Mouse (Mus musculus) c-Kit-positive CD71-positive TER-119-positive erythroid progenitor cells, embryonic 14.5 days (primary cell): ENCODE results near the gene Ruvbl2.
"Not testable (repeated sequence)": the region's sequence is repeated elsewhere in the genome, so short reads cannot be mapped to it uniquely, and the experiment has no call there.

ENCODE experiments used
- DNase-seq: peaks from one replicate; pipeline ENCODE4 v3.0.0-alpha.2; 2013; ENCODE audit warnings: low spot score

The Ruvbl2 gene

GRCm38 (mm10) chr7:45396787-45397186 is 41.1 kb downstream of the Ruvbl2 start:
- no peak for DNase-seq

DNA sequence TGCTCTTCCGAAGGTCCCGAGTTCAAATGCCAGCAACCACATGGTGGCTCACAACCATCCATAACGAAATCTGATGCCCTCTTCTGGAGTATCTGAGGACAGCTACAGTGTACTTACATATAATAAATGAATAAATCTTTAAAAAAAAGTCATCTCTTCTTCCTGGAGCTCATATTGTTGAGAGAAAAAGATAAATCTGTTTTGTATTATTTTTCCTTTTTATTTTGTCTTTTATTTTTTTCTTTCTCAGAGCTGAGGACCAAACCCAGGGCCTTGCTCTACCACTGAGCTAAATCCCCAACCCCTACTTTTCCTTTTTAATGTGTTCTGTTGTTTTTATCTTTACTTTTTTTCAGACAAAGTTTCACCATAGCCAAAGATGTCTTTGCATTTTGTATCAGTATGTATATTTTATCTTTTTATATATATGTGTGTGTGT is 41.5 kb downstream of the Ruvbl2 start:
- not testable (repeated sequence) for DNase-seq

DNA sequence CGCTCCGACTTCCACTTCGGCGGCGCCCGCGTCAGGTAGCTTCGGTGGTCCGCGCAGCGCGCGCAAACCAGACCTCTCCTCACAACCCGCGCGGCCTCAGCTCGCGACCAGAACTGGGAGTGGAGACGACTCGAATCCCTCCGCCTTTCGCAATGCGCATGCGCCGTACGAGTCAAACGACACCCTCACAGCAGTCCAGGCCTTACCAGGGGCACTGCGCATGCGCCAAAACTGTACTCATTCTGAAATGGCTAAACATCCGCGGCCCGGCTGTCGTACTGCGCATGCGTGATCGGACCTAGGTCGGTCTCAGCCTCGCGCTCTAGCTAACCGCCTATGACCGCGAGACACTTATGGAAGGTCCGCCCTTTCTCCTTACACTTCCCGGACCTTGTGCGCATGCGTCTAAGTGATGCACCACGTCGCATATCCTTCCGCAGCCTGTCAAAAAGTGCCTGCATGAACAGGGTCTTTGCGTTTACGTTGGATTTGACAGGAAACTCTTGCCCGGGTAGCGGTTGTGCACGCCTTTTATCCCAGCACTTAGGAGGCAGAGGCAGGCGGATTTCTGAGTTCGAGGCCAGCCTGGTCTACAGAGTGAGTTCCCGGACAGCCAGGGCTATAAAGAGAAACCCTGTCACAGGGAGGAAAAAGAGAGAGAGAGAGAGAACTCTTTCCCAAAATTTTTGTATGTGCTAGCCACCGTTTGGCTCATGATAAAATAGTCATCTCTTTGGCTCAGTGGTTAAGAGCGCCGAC is 42.1 kb downstream of the Ruvbl2 start, which contains the start of gene Snrnp70:
Gene Snrnp70, minus strand, starts transcription at position 165 of the 759 bp plus-strand sequence.
- peak; percentile 100 for DNase-seq

DNA sequence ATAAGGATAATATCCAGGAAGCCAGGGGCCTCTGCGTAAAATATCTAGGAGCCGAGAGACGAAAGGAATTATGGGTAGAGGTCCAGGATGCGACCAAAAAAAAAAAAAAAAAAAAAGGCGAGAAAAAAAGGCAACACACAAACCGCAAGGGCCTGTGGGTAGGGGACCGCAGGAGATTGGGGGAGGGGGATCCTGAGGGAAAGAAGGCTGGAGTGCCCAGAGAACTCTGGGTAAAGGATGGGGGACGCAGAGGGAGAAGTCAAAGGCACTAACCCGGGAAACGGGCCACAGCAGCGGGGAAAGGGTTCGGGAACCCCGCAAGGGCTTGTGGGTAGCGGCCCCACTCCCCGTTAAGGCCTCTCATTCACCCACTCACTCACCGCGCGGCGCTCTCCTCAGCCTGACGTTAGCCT is 42.8 kb downstream of the Ruvbl2 start:
- DNase-seq: no peak

- no peak for DNase-seq
These were observed 51.8 kb downstream of the Ruvbl2 start for GRCm38 (mm10) chr7:45386077-45386476.

DNA sequence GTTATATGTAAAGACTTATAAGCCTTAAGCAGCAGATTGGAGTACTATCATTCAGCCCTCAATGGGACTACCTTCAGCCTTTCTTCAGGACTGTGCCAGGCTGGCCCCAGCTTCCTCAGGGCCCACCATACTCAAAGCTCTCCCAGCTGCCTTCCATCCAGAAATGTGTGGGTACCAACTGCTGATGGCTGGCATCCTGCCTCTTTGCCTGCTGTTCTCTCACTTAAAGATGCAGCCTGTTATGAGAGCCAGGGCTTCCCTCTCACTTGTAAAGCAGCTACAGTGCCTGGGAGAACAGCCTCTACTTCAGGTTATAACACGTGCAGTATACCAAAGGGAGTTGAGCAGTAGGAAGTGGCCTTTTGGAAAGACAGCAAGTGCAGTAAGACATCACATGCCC is 61.8 kb downstream of the Ruvbl2 start:
- DNase-seq: no peak

GRCm38 (mm10) chr7:45374620-45375019 is 63.3 kb downstream of the Ruvbl2 start:
- no peak for DNase-seq

- DNase-seq: no peak
These were observed 65.5 kb downstream of the Ruvbl2 start for GRCm38 (mm10) chr7:45372371-45372770.
